Mouse (Mus musculus) ES-Bruce4 (cell line): ENCODE measurements at regions not wholly inside any gene's neighbourhood (a gene's known extent, or its start where the extent isn't known, plus 50 kb on each side); places are given as distances from the start of the nearest gene placed in this dataset.

Experiments
- EP300 ChIP-seq: IDR thresholded peaks from 2 replicates; pipeline ENCODE4 v1.6.1; 2011; ENCODE audit warnings: low read depth, low read length; ENCODE audit not compliant: insufficient read depth
- POLR2A ChIP-seq: IDR thresholded peaks from one replicate; pipeline ENCODE4 v1.8.1; 2011; ENCODE audit warnings: low read length; ENCODE audit not compliant: insufficient read depth

DNA sequence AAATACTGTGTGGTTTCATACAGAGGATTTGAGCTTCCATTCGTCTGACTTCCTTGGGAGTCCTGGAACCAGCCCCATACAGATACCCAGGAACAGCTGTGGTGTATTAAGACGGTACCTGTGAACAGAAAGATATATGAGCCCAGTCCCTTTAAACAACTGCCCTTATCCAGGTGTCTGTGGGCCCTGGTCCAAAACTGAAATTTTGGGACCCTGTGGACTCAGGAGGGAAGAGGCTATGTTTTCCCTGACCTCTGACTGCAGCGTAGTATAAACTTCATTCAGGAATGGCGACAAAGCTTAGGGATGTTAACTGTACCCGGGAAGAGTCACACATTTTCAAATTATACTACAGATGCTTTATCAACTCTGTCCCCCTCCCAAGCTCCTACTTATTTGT lies 59.8 kb downstream of the Zfp281 start:
- TF ChIP-seq EP300 (no peak), POLR2A (no peak)
